Comparison of ENCODE assay signal across 1 mouse cellular context in genomic region chr2:164804533-164805331, GRCm38 (mm10).
TF ChIP-seq lines count a peak whose summit lies in the region.

Gene Acot8, minus strand, starts transcription at chr2:164804882.
Gene Zswim3, plus strand, starts transcription at chr2:164805098.

TF ChIP-seq in CH12.LX, 34 proteins besides CTCF, POLR2A, EP300 and RAD21 (continued from another document):
- TF ChIP-seq KAT2A (IDR thresholded peaks at IDR 0.05; ENCODE audit: insufficient replicate concordance, low read length): peak; percentile 88; the same call in 1 of the 2 replicates
- TF ChIP-seq BHLHE40 (IDR thresholded peaks at IDR 0.05; ENCODE audit: low read depth, low read length): peak; percentile 77
- peak; percentile 98 for TF ChIP-seq TBP (conservative IDR thresholded peaks at IDR 0.05; ENCODE audit: low read depth, low read length)
- TF ChIP-seq CHD1 (IDR thresholded peaks at IDR 0.05; ENCODE audit: low read depth, low read length): no peak
- TF ChIP-seq MAX (IDR thresholded peaks at IDR 0.05; ENCODE audit: low read length): peak; percentile 57; the same call in 1 of the 2 replicates
- TF ChIP-seq TCF12 (IDR thresholded peaks at IDR 0.05; ENCODE audit: low read depth, low read length): peak; percentile 60; the same call in 1 of the 2 replicates
- no peak for TF ChIP-seq ETS1 (conservative IDR thresholded peaks at IDR 0.05; ENCODE audit: low read depth, low read length)
- no peak for TF ChIP-seq MAFK (IDR thresholded peaks at IDR 0.05; ENCODE audit: insufficient replicate concordance, low read length)
- no peak for TF ChIP-seq E2F4 (IDR thresholded peaks at IDR 0.05; ENCODE audit: insufficient replicate concordance, low read depth, low read length)
- TF ChIP-seq USF1 (IDR thresholded peaks at IDR 0.05; ENCODE audit: low read depth, low read length): no peak
- no peak for TF ChIP-seq JUND (conservative IDR thresholded peaks at IDR 0.05; ENCODE audit: low read depth, low read length)
- 0 out of 2 replicates have a peak, but pooled peaks have one; percentile 3 for TF ChIP-seq MEF2A (IDR thresholded peaks at IDR 0.05; ENCODE audit: borderline replicate concordance, low read depth, low read length)
- peak; percentile 84 for TF ChIP-seq SIN3A (IDR thresholded peaks at IDR 0.05; ENCODE audit: low read length)
- TF ChIP-seq ZKSCAN1 (IDR thresholded peaks at IDR 0.05; ENCODE audit: borderline replicate concordance, low read depth, low read length): no peak
- no peak for TF ChIP-seq GABPA (IDR thresholded peaks at IDR 0.05; ENCODE audit: insufficient replicate concordance, low read depth, low read length)
- 0 out of 2 replicates have a peak, but pooled peaks have one; percentile 4 for TF ChIP-seq UBTF (IDR thresholded peaks at IDR 0.05; ENCODE audit: low read depth, low read length)
- peak; percentile 36 for TF ChIP-seq MAZ (IDR thresholded peaks at IDR 0.05; ENCODE audit: low read depth, low read length)
- no peak; the same call in 1 of the 2 replicates for TF ChIP-seq IRF4 (IDR thresholded peaks at IDR 0.05; ENCODE audit: low read depth, low read length)
- TF ChIP-seq CHD2 (IDR thresholded peaks at IDR 0.05; ENCODE audit: low read length): peak; percentile 97
- TF ChIP-seq POLR2AphosphoS2 (IDR thresholded peaks at IDR 0.05; ENCODE audit: low read depth, low read length): 0 out of 2 replicates have a peak, but pooled peaks have one; percentile 78
- TF ChIP-seq ZMIZ1 (IDR thresholded peaks at IDR 0.05; ENCODE audit: low read depth, low read length): peak; percentile 93
- no peak for TF ChIP-seq ZNF384 (IDR thresholded peaks at IDR 0.05; ENCODE audit: low read depth, low read length)
- no peak for TF ChIP-seq PAX5 (IDR thresholded peaks at IDR 0.05; ENCODE audit: low read length)
- TF ChIP-seq JUN (IDR thresholded peaks at IDR 0.05; ENCODE audit: insufficient read depth, low read depth, low read length): no peak
- no peak for TF ChIP-seq USF2 (conservative IDR thresholded peaks at IDR 0.05; ENCODE audit: low read depth, low read length)
- TF ChIP-seq MYC (IDR thresholded peaks at IDR 0.05; ENCODE audit: low read depth, low read length): no peak
- no peak for TF ChIP-seq ZC3H11A (IDR thresholded peaks at IDR 0.05; ENCODE audit: low read depth, low read length)
- peak; percentile 91 for TF ChIP-seq ELF1 (IDR thresholded peaks at IDR 0.05; ENCODE audit: low read depth, low read length)
- peak; percentile 33; the same call in 1 of the 2 replicates for TF ChIP-seq NRF1 (IDR thresholded peaks at IDR 0.05; ENCODE audit: low read depth, low read length)
- peak; percentile 83 for TF ChIP-seq HCFC1 (IDR thresholded peaks at IDR 0.05; ENCODE audit: low read depth, low read length)
- peak; percentile 98 for TF ChIP-seq NELFE (IDR thresholded peaks at IDR 0.05; ENCODE audit: low read depth, low read length)
- TF ChIP-seq SMC3 (IDR thresholded peaks at IDR 0.05; ENCODE audit: low read depth, low read length): no peak
- 0 out of 2 replicates have a peak, but pooled peaks have one; percentile 35 for TF ChIP-seq RCOR1 (conservative IDR thresholded peaks at IDR 0.05; ENCODE audit: low read depth, low read length)
